Mouse (Mus musculus): ENCODE data around the gene C1galt1.

- TF ChIP-seq EP300 (optimal IDR thresholded peaks at IDR 0.05) (no peak), CTCF (IDR thresholded peaks at IDR 0.05; ENCODE audit: low read depth) (no peak)
Observed at GRCm38 (mm10) chr6:7896339-7896738, 51.7 kb downstream of the C1galt1 start.

All from stomach, postnatal 0 days (tissue).